Mouse (Mus musculus): ENCODE measurements around the gene Arhgap29.
A peak's percentile ranks its signal among the peaks of the same experiment; 100 is the strongest.

The Arhgap29 gene

GRCm38 (mm10) chr3:121952041-121952591 is at the start of gene Arhgap29:
Gene Arhgap29, plus strand, starts transcription at chr3:121952541.
- DNase-seq = no peak

- no peak for DNase-seq
These were observed 49.6 kb upstream of the Arhgap29 start for GRCm38 (mm10) chr3:121902729-121903128.

- peak; percentile 51 for DNase-seq
These were observed 49.1 kb upstream of the Arhgap29 start for GRCm38 (mm10) chr3:121903286-121903685.

GRCm38 (mm10) chr3:121903695-121904094 is 48.6 kb upstream of the Arhgap29 start:
- DNase-seq = peak; percentile 38

GRCm38 (mm10) chr3:121904476-121904875 is 47.9 kb upstream of the Arhgap29 start:
- DNase-seq = no peak

GRCm38 (mm10) chr3:121906623-121907022 is 45.7 kb upstream of the Arhgap29 start:
- DNase-seq = no peak

- DNase-seq = no peak
These were observed 43.2 kb upstream of the Arhgap29 start for GRCm38 (mm10) chr3:121909155-121909554.

GRCm38 (mm10) chr3:121913476-121913875 is 38.9 kb upstream of the Arhgap29 start:
- DNase-seq = no peak

- DNase-seq = peak; percentile 68
These were observed 37.7 kb upstream of the Arhgap29 start for GRCm38 (mm10) chr3:121914459-121915185.

- peak; percentile 67 for DNase-seq
These were observed 37.1 kb upstream of the Arhgap29 start for GRCm38 (mm10) chr3:121915191-121915590.

GRCm38 (mm10) chr3:121916802-121917532 is 35.4 kb upstream of the Arhgap29 start:
- no peak for DNase-seq

- no peak for DNase-seq
These were observed 34.7 kb upstream of the Arhgap29 start for GRCm38 (mm10) chr3:121917658-121918057.

- DNase-seq = no peak
These were observed 32.4 kb upstream of the Arhgap29 start for GRCm38 (mm10) chr3:121919961-121920360.

- no peak for DNase-seq
These were observed 31.6 kb upstream of the Arhgap29 start for GRCm38 (mm10) chr3:121920769-121921168.

GRCm38 (mm10) chr3:121924768-121925486 is 27.4 kb upstream of the Arhgap29 start:
- no peak for DNase-seq

GRCm38 (mm10) chr3:121927601-121928000 is 24.7 kb upstream of the Arhgap29 start:
- DNase-seq = no peak

- DNase-seq = no peak
These were observed 19.5 kb upstream of the Arhgap29 start for GRCm38 (mm10) chr3:121932815-121933214.

- DNase-seq = no peak
These were observed 16.1 kb upstream of the Arhgap29 start for GRCm38 (mm10) chr3:121936241-121936640.

GRCm38 (mm10) chr3:121937036-121937435 is 15.3 kb upstream of the Arhgap29 start:
- DNase-seq = no peak

GRCm38 (mm10) chr3:121939658-121940057 is 12.7 kb upstream of the Arhgap29 start:
- DNase-seq = no peak

- DNase-seq = no peak
These were observed 12.0 kb upstream of the Arhgap29 start for GRCm38 (mm10) chr3:121940094-121940889.

- no peak for DNase-seq
These were observed 11.1 kb upstream of the Arhgap29 start for GRCm38 (mm10) chr3:121941204-121941745.

Measured in kidney, postnatal 10 days (tissue).